Comparison of ENCODE assay signal across 18 mouse cellular contexts in the genomic region with DNA sequence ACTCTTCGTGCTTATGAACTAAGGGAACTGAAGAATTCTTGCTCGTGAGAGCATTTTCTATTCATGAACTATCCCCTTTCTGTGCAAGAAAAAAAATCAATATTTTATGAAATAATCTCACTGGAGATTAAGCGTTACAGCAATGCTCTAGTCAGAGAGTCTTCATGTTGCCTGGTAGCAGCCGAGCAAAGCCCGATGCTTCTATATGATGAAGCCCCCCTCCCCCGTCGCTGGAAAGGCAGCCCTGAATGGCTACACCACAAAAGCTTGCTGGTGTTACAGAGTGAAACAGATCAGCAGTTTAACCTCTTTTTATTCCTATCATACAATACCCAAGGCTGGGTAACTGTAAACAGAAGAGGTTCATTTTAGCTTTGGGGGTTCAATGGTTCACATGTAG.
"Had no signal": no experiment of that assay in that cellular context is flagged by ENCODE, and none has a peak within 500 bp of the region (broad histone marks: within the 10 kb centered on the region; RNA-seq: fewer than 3 reads in every experiment).

No protein-coding gene starts in this region.

- H3K9ac ChIP-seq: liver, embryonic 13.5 days; neural tube, embryonic 12.5 days; neural tube, embryonic 15.5 days; stomach, embryonic 15.5 days had no signal

- H3K36me3 ChIP-seq: liver, embryonic 13.5 days; neural tube, embryonic 12.5 days; neural tube, embryonic 15.5 days; stomach, embryonic 15.5 days had no signal

- H3K4me1 ChIP-seq: stomach, embryonic 15.5 days had no signal

- H3K4me3 ChIP-seq: layer of hippocampus, adult 2 months; left cerebral cortex, adult 2 months; liver, embryonic 13.5 days; neural tube, embryonic 12.5 days; neural tube, embryonic 15.5 days; stomach, embryonic 15.5 days had no signal

- H3K27me3 ChIP-seq: liver, embryonic 13.5 days; neural tube, embryonic 12.5 days; neural tube, embryonic 15.5 days; stomach, embryonic 15.5 days had no signal

- H3K27ac ChIP-seq: layer of hippocampus, adult 2 months; left cerebral cortex, adult 2 months; liver, embryonic 13.5 days; neural tube, embryonic 12.5 days; neural tube, embryonic 15.5 days; stomach, embryonic 15.5 days had no signal

- ATAC-seq: intestine, embryonic 16.5 days had no signal

- H3K4me2 ChIP-seq: liver, embryonic 13.5 days; midbrain, embryonic 11.5 days; neural tube, embryonic 12.5 days; neural tube, embryonic 15.5 days; stomach, embryonic 15.5 days had no signal

- H3K9me3 ChIP-seq: liver, embryonic 13.5 days; neural tube, embryonic 12.5 days; neural tube, embryonic 15.5 days; stomach, embryonic 15.5 days had no signal

- DNase-seq: kidney, adult 18-20 months; kidney, adult 9 months; kidney, postnatal 14 days; kidney, postnatal 4 days; layer of hippocampus, postnatal 36 days; liver, embryonic 13.5 days; lung, adult 2 months; lung, postnatal 14 days; lung, postnatal 4 days; spleen, adult 18-20 months; thymus, postnatal 25 days had no signal
